Mouse (Mus musculus): ENCODE results near the gene Sult2b1. TPM values are rescaled to one million over a fixed set of nuclear protein-coding genes. Genes with fewer than 3 reads are reported as not detected.
A peak's percentile ranks its signal among the peaks of the same experiment; 100 is the strongest.

Sult2b1 gene
- total RNA-seq, 4 experiments from 2014 or later: not detected

DNA sequence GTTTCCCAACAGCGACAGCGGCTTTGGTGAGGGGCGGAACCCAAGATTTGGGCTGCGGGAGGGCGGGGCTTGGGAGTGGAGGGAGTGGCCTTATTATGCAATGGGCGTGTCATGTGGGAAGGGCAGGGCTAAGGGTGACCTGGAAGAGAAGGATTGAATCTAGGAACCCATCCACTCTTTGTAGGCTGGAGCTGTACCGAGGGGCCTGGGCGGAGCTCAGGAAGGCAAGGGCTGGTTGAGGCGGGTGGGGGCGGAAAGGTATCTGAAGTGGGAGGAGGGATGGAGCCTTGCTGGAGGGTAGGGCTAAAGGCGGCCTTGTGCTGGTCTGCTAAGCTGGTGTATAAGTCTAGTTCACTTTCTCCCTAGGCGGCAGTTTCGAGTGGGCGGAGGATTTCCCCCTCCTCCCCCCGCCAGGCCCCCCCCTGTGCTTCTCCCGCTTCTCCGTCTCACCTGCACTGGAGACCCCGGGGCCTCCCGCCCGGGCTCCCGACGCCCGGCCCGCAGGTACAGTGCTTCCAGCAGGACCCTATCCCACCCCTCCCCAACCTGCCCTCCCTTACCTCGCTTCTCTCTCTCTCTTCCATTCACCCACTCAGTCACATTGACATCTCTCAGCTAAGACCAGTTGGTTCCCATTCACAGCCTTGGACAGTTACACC lies 16.2 kb upstream of the Sult2b1 start:
- no peak for DNase-seq (ENCODE audit: low spot score in 2 of 2)

DNA sequence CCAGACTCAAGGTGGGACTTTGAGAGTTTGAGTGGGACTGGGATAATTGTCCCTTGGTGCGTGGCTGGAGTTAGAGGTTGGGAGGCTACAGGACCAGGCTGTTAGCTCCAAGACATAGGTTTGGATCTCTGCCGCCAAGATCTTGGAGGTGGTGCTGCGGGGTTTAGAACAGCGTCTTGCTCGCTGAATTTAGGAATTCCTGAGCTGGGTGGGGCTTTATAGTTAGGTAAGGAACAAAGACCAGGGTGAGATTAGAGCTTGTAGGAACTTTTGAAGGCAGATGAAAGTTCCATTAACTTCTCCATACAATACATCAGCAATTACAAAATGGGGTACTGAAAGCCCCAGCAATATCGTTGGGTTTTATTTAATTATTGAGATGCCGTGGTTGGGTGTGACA lies 15.5 kb upstream of the Sult2b1 start:
- no peak for DNase-seq (ENCODE audit: low spot score in 2 of 2)

DNA sequence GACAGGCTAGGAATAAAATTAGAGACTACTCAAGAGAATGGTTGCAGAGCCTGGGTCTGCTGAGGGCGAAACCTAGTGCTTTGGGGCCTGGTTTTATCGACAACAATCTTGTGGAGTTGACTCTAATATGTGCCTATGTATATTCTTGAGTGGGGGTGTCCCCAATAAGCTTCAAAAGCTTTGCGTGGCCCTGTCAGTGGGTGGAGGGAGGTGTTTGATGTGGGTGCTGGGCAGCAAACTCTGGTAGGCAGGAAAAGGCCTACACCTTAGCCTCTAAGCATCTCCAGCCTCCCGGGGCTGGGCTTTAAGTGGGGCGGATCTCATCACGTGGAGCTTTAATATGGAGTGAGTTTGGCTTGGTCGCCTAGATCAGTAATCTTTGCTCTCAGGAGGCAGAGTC lies 14.5 kb upstream of the Sult2b1 start:
- DNase-seq (ENCODE audit: low spot score in 2 of 2): no peak

DNA sequence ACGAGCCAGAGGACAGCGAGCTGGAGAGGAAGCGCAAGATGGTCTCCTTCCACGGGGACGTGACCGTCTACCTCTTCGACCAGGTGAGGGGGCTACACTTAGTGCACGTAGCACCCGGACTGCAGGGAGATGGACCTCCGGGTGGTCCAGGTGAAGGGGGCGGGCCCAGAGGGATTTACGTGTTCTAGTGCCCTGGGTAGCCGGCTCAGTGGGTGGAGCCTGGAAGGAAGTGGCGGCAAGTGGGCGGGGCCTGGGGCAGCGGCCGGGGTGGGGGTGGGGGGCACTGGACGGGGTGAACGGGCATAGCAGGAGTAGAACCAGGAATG lies 14.0 kb upstream of the Sult2b1 start:
- no peak for DNase-seq (ENCODE audit: low spot score in 2 of 2)

DNA sequence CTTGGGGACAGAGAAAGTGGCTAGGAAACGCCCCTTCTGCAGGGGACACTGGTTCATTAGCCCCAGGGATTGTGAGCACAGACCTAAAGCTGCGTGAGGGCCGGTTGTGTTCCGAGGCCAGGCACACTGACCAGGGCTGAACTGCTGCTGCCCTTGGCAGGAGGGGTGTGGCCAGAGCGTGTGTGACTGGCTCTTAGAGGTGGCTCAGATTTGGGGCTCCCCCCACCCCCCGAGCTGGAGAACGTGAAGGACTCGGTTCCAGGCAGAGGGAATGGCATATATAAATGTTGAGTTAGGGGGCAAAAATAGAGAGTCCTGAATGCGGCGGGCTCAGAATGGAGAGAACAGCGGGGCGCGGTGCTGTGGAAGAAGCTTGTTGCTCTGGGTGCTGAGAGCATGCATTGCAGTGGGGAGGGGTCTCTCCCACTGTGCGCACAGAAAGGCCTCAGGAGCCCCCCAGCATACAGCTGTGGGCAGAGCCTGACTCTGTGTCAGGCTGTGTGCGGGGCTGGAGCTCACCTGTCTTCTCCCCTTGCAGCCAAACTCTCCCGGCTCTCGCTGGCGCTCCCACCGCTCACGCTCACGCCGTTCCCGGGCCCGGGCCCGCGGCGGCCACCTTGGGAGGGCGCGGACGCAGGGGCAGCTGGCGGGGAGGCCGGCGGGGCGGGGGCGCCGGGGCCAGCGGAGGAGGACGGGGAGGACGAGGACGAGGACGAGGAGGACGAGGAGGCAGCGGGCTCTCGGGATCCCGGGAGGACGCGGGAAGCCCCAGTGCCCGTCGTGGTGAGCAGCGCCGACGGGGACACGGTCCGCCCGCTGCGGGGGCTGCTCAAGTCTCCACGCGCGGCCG lies 13.4 kb upstream of the Sult2b1 start:
- no peak for DNase-seq (ENCODE audit: low spot score in 2 of 2)

DNA sequence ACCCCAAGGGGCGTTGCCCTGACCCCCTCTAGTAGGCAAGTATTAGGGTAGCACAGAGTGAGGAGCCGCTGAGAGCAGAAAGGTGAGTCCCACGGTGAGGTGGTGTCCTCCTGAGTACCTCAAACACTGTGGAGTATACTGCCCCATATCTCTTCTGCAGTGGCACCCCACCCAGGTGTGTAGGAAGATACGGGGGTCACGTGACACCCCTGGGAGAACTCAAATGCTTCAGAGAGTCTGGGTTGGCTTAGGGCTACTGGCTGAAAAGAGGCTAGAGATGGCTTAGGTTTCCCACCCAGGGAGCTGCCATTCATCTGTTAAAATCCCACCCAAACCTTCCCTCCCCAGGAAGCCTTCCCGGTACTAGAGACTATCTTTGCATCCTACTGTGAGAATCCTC lies 12.5 kb upstream of the Sult2b1 start:
- no peak for DNase-seq (ENCODE audit: low spot score in 2 of 2)

DNA sequence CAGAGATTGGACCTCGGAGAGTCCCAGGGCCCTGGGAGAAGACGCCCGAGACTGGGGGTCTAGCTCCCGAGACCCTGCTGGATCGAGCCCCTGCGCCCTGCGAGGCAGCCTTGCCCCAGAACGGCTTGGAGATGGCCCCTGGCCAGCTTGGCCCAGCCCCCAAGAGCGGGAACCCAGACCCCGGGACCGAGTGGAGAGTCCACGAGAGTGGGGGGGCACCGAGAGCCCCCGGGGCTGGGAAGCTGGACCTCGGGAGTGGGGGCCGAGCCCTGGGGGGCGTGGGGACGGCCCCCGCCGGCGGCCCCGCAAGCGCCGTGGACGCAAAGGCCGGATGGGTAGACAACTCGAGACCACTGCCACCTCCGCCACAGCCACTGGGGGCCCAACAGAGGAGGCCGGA lies 10.5 kb upstream of the Sult2b1 start:
- DNase-seq (ENCODE audit: low spot score in 2 of 2): no peak

DNA sequence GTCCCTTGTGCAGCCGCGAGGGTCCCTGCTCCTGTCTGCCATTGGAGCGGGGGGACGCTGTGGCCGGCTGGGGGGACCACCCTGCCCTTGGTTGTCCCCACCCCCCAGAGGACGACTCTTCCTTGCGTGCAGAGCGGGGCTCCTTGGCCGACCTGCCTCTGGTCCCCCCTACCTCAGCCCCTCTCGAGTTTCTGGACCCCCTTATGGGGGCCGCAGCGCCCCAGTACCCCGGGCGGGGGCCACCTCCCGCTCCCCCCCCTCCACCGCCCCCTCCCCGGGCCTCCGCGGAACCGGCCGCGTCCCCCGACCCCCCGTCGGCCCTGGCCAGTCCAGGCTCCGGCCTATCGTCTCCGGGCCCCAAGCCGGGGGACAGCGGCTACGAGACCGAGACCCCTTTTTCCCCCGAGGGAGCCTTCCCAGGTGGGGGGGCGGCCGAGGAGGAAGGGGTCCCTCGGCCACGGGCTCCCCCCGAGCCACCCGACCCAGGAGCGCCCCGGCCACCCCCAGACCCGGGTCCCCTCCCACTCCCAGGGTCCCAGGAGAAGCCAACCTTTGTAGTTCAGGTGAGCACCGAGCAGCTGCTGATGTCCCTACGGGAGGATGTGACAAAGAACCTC lies 9.6 kb upstream of the Sult2b1 start:
- DNase-seq (ENCODE audit: low spot score in 2 of 2): no peak

DNA sequence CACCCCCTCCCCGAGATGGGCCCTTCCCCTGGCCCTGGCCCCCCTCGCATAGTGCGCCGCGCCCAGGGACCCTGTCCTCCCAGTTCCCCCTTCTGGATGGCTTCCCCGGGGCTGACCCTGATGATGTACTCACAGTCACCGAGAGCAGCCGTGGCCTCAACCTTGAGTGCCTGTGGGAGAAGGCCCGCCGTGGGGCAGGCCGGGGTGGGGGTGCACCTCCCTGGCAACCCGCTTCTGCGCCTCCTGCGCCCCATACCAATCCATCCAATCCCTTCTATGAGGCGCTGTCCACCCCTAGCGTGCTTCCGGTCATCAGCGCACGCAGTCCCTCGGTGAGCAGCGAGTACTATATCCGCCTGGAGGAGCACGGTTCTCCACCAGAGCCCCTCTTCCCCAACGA lies 8.8 kb upstream of the Sult2b1 start:
- no peak for DNase-seq (ENCODE audit: low spot score in 2 of 2)

DNA sequence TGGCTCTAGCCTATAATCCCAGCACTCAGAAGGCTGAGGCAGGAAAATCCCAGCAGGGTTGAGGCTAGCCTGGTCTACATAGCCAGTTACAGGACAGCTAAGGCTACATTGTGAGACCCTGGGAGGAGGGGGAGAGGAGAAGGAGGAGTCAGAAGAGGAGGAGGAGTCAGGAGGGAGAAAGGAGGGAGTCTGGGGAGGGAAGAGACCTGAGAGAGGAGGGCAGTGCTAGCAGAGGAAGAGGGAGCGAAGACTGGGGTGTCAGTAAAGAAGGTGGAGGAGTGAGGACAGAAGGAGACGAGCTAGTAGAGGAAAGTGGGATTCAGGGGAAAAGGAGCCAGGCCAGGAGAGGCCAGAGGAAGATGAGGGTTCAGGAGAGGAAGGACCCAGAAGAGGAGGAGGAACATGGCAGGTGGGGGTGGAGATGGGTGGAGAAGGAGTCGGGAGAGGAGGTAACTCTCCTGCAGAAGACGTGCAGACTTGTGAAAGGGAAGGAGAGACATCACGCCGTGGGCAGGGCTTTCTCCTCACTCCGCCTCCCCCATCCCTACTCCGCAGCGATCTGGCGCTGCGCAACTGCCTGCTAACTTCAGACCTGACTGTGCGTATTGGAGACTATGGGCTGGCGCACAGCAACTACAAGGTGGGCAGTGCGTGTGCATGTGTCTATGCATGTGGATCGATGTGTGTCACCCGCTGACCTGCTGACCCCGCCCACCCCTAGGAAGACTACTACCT lies 7.5 kb upstream of the Sult2b1 start:
- no peak for DNase-seq (ENCODE audit: low spot score in 2 of 2)

DNA sequence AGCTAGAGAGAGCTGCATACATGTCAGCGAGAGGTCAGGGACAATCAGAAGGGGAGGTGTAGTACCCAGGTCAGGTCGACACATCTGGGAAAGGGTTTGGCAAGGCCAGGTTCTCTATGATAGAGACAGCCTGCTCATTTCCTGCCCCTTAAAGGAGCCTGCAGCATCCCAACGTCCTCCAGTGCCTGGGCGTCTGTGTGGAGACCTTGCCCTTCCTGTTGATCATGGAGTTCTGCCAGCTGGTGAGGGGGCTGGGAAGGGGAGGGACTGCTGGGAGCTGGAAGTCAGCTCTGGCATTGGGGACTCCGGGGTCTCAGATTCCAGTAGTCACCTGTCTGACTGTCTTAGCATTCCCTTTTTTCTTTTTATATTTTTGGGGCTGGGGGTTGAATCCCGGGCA lies 6.3 kb upstream of the Sult2b1 start:
- no peak for DNase-seq (ENCODE audit: low spot score in 2 of 2)

DNA sequence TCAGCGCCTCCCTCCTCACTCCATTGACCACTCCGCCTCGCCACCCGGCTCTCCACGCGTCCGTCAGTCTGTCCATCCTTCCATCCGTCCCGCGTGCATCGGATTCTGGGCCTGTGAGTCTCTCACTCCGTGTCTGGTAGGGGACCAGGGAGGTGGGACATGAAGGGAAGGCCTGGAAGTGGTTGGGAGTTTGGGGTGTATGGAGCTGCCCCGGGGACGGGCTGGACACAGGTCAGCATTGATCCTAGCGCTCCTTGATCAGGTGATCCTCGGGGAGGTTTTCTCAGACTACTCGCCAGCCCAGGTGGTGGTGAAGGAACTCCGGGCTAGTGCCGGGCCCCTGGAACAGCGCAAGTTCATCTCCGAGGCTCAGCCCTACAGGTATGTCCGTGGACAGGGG lies 3.2 kb upstream of the Sult2b1 start:
- DNase-seq (ENCODE audit: low spot score in 2 of 2): no peak

DNA sequence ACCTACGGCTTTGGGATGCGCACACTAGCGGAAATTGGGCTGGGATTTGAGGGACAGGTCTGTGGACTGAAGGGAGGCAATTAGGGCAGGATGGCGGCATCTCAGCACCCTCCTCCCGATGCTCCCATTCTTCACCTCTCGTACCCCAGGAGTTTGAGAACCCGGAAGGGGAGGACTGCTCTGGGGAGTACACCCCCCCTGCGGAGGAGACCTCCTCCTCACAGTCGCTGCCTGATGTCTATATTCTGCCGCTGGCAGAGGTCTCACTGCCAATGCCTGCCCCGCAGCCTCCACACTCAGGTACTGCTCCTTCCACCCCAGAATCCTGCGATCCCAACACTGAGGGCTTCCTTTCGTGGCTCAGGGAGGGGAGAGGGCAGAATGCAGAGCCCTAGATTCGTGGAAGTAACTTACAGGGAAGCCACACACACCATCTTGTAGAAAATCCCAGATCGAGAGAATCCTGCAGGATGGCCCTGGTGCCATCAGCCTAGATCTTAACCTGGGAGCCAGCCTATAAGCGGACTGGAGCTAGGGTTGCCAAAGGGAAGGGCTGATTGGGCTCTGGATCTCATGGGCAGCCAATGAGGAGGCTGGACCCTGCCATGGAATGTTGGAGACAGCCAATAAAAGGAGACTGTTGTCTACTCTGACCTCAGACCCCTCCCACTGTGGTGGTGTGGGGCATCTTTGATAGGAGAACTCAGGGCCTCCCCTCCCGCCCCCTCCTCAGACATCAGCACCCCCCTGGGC lies 2.4 kb upstream of the Sult2b1 start:
- DNase-seq (ENCODE audit: low spot score in 2 of 2): no peak

DNA sequence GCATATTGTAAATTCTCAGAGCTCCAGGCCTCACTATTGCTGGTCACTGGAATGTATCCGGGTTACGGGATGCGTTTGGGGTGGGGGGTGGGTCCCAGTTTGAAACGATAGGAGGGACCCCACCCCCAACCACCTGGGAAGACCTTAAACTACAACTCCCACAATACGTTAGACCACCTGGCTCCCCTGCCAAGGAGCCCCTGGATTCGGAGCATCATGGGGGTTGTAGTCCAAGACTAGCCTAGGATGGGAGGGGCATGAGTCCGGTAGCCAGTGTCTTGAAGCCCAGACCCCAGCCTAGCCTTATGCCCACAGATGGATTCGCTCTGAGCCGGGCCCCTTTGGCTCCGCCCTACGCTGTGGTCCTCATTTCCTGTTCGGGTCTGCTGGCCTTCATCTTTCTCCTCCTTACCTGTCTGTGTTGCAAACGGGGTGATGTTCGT lies 1.7 kb upstream of the Sult2b1 start:
- no peak for DNase-seq (ENCODE audit: low spot score in 2 of 2)

DNA sequence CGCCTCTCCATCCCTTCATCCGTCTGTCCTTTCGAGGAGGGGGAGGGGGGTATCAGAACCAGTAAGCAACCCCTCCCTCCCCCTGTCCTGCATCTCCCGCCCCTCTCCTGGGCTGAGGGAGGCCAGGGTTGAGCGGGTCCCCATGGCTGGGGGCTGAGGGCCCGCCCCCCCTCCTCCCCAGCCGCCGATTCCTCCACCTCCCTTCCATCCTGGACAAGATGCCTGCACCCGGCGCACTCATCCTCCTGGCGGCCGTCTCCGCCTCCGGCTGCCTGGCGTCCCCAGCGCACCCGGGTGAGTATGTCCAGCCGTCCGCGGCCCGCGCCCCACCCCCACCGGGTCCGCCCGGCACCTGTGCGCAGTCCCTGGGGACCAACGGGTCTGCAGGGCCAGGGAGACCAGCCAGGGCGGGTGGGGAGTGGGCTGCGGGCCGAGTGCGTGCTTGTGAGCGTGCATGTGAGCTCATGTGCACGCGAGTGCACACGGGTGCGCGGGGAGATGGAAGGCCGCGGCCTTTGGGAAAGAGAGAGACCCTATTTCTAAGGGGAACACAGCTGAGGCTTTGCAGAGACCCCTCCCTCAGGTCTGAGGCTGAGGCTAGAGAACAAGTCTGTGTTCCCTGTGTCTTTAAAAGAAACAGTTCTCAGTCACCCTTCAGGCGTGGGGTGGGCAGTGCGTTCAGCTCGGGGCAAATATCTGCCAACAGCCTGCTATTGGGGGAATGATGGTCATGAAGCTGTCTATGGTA lies 1.1 kb upstream of the Sult2b1 start:
- DNase-seq (ENCODE audit: low spot score in 2 of 2): no peak

DNA sequence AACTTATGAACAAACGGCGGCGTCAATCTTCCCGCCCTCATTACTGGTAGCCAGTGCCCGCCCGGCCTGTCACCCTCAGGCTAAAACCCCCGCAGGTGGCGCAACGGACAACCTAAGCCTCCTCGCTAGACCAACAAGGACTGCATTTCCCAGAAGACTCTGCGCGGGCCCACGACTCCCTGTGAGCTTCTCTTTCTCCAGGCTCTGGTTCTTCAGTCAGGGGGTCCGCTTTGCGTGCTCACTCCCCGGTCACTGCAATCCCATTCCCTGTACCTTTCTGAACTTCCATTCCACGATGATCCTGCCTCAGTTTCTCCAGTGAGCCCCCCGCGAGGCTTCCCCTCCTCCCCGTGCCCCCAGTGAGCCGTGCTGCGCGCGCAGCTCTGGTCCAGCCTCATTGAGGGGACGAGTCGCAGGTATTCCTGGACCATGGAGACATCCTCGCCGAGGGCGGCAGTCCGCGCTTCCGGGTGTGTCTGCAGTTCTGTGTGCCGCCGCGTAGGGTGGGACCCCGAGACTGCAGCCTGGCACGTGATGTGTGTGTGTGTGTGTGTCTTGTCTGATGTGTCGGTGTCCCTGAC lies 868 bp downstream of the Sult2b1 start, which contains the start of gene Lmtk3:
Gene Lmtk3 (plus strand): TSS at position 228 of the 581 bp plus-strand sequence.
- peak in 1 of 2 experiments; percentile 24 for DNase-seq (ENCODE audit: low spot score in 2 of 2)

DNA sequence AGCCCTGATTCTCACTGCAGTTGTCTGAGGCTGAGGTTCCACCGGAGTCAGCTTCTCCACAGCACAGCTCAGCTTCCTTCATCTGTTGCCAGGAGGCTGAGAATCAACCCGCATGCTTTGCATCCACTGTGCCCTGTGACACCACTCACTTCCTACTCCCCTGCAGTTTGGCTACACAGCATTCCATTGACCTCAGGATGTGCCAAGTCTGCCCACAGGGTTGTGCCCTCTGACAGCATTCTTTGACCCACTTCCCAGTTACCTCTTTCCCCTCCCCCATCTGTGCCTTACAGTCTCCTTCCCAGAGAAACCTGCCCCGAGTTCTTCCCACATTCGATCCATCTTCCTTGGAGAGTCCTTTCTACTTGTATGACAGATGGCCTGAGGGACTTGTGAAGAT lies 2.2 kb downstream of the Sult2b1 start:
- no peak for DNase-seq (ENCODE audit: low spot score in 2 of 2)

DNA sequence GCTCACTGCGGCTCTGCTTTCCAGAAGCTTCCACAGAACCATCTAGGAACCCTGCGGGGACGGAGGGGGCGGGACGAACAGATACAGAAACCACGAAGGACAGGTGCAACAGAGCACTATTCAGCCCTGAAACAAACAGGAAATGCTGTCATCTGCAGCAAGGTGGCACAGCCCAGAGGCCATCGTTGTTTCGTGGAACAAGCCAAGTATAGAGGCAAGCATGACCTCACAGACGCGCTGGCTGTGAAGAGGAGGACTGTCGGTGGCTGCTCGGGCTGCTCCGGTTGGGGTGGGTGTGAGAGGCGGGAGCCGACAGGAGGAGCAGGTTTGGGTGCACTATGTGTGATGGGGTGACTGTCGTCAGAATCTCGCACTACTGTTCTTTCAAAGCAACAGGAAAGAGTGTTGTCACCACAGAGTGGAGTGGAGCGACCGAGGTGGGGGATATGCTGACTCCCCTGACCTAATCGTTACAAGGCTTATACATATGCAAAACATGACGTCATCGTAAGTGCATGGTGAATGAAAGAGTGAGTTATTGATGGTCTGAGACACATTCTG lies 5.3 kb downstream of the Sult2b1 start:
- no peak for DNase-seq (ENCODE audit: low spot score in 2 of 2)

DNA sequence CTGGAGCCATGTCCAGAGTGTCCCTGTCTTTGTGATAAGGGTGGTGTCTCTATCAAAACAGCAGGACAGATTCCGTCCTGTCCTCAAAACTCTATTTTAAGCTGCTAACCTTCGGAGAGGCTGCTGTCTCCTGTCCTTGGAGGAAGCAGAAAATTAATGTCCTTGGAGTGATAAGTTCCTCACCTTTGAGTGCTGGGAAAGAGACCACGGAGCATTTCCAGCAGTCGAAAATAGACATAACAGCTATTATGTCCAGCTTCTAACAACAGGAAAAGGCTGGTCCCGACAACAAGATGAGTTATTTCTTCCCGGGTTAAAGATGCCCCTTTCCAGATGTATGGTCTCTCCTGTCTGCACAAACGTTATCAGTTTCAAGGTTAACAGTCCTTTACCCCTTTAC lies 9.2 kb downstream of the Sult2b1 start:
- DNase-seq (ENCODE audit: low spot score in 2 of 2): no peak

DNA sequence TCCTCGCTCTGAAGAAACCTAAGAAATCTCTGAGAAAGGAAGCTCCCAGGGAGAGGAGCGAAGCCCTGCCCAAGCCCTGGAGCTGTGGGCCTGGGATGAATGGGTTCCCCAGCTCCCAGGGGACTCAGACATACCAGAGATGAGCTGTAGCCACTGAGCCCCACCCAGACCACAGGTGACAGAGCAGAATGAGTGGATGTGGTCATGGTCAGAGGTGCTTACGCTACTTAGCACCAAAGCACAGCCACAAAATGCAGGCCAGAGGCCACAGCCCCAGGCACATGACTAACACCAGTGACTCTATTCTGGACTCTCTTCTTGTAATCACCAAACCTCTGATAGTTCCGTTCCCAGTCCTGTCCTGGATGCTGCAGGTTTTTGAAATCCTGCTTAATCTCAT lies 13.4 kb downstream of the Sult2b1 start:
- DNase-seq (ENCODE audit: low spot score in 2 of 2): no peak
